Mouse (Mus musculus) urinary bladder, postnatal 36 days (tissue): ENCODE data around the gene Wdr83os.
A peak's percentile ranks its signal among the peaks of the same experiment; 100 is the strongest.
"Not testable (repeated sequence)": the region's sequence is repeated elsewhere in the genome, so short reads cannot be mapped to it uniquely, and the experiment has no call there.

Experiments
- DNase-seq, 2 experiments: peaks; one replicate each; pipeline ENCODE4 v3.0.0; 2022; ENCODE audit warnings: low spot score in 2 of 2, mixed read lengths in 1 of 2

Wdr83os gene

GRCm38 (mm10) chr8:85119052-85119981 is 38.8 kb downstream of the Wdr83os start:
- peak; percentile 86 to 89 for DNase-seq

GRCm38 (mm10) chr8:85120251-85120650 is 39.7 kb downstream of the Wdr83os start:
- DNase-seq: not testable (repeated sequence)

GRCm38 (mm10) chr8:85122995-85123394 is 42.5 kb downstream of the Wdr83os start, which contains the start of gene Zfp791:
Zfp791 (minus strand) TSS chr8:85123095.
- no peak for DNase-seq

- DNase-seq: no peak
Measured at GRCm38 (mm10) chr8:85123691-85124090, 43.2 kb downstream of the Wdr83os start.
